Mouse (Mus musculus) embryo, embryonic 9.5 days (tissue): ENCODE results near the gene Fgfr2.

Experiments
- DNase-seq: peaks from one replicate; pipeline ENCODE4 v3.0.0-alpha.2; 2017; ENCODE audit errors: extremely low spot score

The Fgfr2 gene

GRCm38 (mm10) chr7:131556116-131556515, 1567.0 kb downstream of the Fgfr2 start:
- DNase-seq, result no peak

- no peak for DNase-seq
Observed at GRCm38 (mm10) chr7:131555301-131556081, 1567.7 kb downstream of the Fgfr2 start.

GRCm38 (mm10) chr7:131554341-131555180, 1568.6 kb downstream of the Fgfr2 start:
- DNase-seq, result no peak

GRCm38 (mm10) chr7:131553771-131554175, 1569.4 kb downstream of the Fgfr2 start:
- DNase-seq, result no peak

GRCm38 (mm10) chr7:131552781-131553180, 1570.4 kb downstream of the Fgfr2 start:
- DNase-seq, result no peak

GRCm38 (mm10) chr7:131551931-131552741, 1571.0 kb downstream of the Fgfr2 start:
- DNase-seq, result no peak

- no peak for DNase-seq
Observed at GRCm38 (mm10) chr7:131551471-131551870, 1571.7 kb downstream of the Fgfr2 start.

- DNase-seq, result no peak
Observed at GRCm38 (mm10) chr7:131548473-131548872, 1574.7 kb downstream of the Fgfr2 start, which contains the start of gene Hmx2. Gene Hmx2, plus strand, starts transcription at chr7:131548773.

- DNase-seq, result peak; percentile 8
Observed at GRCm38 (mm10) chr7:131547481-131547880, 1575.7 kb downstream of the Fgfr2 start.

GRCm38 (mm10) chr7:131546423-131546822, 1576.7 kb downstream of the Fgfr2 start:
- DNase-seq, result peak; percentile 27

- DNase-seq, result peak; percentile 14
Observed at GRCm38 (mm10) chr7:131545701-131546385, 1577.3 kb downstream of the Fgfr2 start.

GRCm38 (mm10) chr7:131544871-131545270, 1578.3 kb downstream of the Fgfr2 start:
- DNase-seq, result no peak

GRCm38 (mm10) chr7:131543623-131544481, 1579.3 kb downstream of the Fgfr2 start:
- peak; percentile 65 for DNase-seq

- DNase-seq, result peak; percentile 56
Observed at GRCm38 (mm10) chr7:131542872-131543622, 1580.1 kb downstream of the Fgfr2 start.

- peak; percentile 79 for DNase-seq
Observed at GRCm38 (mm10) chr7:131542115-131542871, 1580.9 kb downstream of the Fgfr2 start, which contains the start of gene Hmx3. Gene Hmx3, plus strand, starts transcription at chr7:131542867.

GRCm38 (mm10) chr7:131541184-131542114, 1581.7 kb downstream of the Fgfr2 start:
- DNase-seq, result peak; percentile 28

- DNase-seq, result peak; percentile 84
Observed at GRCm38 (mm10) chr7:131539979-131540378, 1583.2 kb downstream of the Fgfr2 start.

- no peak for DNase-seq
Observed at GRCm38 (mm10) chr7:131503739-131504138, 1619.4 kb downstream of the Fgfr2 start.
